Mouse (Mus musculus) C2C12 (cell line): Measurements from ENCODE around the gene Sufu. TPM values are rescaled to one million over a fixed set of nuclear protein-coding genes. Genes with fewer than 3 reads are reported as not detected.

Source experiments
- H3K27me3 ChIP-seq: one replicate; pipeline ENCODE4 v1.6.1; 2011; ENCODE audit not compliant: control insufficient read depth, insufficient read depth, insufficient read length
- H3K36me3 ChIP-seq: one replicate; pipeline ENCODE4 v1.6.1; 2011; ENCODE audit not compliant: control insufficient read depth, insufficient read depth
- H3K4me3 ChIP-seq: one replicate; pipeline ENCODE4 v1.5.1; 2011; ENCODE audit warnings: mild to moderate bottlenecking, control low read depth; ENCODE audit not compliant: poor library complexity, insufficient read depth, severe bottlenecking
- H3K79me2 ChIP-seq: one replicate; pipeline ENCODE4 v1.6.1; 2011; ENCODE audit not compliant: control insufficient read depth, insufficient read depth
- H3K79me3 ChIP-seq: one replicate; pipeline ENCODE4 v1.6.1; 2011; ENCODE audit warnings: low read depth, control low read depth
- H3ac ChIP-seq: one replicate; pipeline ENCODE3; 2011; ENCODE audit warnings: low read depth; ENCODE audit not compliant: control insufficient read depth, insufficient read length
- CEBPB ChIP-seq: IDR thresholded peaks from one replicate; pipeline ENCODE4 v1.6.1; 2011; ENCODE audit warnings: low read depth, mild to moderate bottlenecking, control low read depth, moderate library complexity
- CTCF ChIP-seq: IDR thresholded peaks from one replicate; pipeline ENCODE4 v1.5.1; 2011; ENCODE audit not compliant: control insufficient read depth, insufficient read depth, insufficient read length
- FOSL1 ChIP-seq: IDR thresholded peaks from one replicate; pipeline ENCODE4 v1.8.0; 2011; ENCODE audit warnings: mild to moderate bottlenecking, low read length; ENCODE audit not compliant: poor library complexity, insufficient read depth, severe bottlenecking
- MAX ChIP-seq: IDR thresholded peaks from one replicate; pipeline ENCODE4 v1.6.1; 2011; ENCODE audit warnings: mild to moderate bottlenecking, control low read depth
- MYOD1 ChIP-seq: IDR thresholded peaks from one replicate; pipeline ENCODE4 v1.6.1; 2011; ENCODE audit warnings: low read depth; ENCODE audit not compliant: control insufficient read depth, insufficient read length
- MYOG ChIP-seq: IDR thresholded peaks from one replicate; pipeline ENCODE4 v1.6.1; 2011; ENCODE audit not compliant: control insufficient read depth, insufficient read length; ENCODE audit errors: extremely low read depth
- USF1 ChIP-seq: IDR thresholded peaks from one replicate; pipeline ENCODE4 v1.6.1; 2011; ENCODE audit warnings: low read depth, mild to moderate bottlenecking, control low read depth, moderate library complexity
- polyA plus RNA-seq: library from polyadenylated mRNA; unstranded; fragments of >200 nt; fragmentation: generic; extraction: Trizol; gene quantifications from one replicate; pipeline ENCODE4 v1.2.1, GENCODE M21; 2012; ENCODE audit warnings: missing spikeins

The Sufu gene
- polyA plus RNA-seq, 1 experiment = 17.8 TPM

DNA sequence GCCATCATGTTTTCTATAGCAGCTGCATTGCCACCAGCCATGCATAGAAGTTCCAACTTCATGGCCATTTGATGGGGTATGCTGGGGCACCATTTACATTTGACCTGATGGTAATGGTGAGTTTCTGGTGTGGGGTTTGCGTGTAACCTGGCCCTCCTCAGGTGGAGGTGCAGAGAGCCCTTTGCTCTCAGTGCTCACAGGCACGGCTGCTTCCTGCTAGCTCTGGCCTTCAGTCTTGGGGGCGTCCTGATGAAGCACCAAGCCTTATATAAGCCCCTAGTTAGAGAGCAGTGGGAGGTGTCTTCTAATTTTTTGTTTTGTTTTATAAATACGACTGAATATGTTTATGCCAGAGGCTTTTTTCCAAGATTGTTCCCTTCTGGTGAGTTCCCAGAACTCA, 21.4 kb downstream of the Sufu start:
- H3K27me3 ChIP-seq = no peaks in the 10 kb centered on the region
- peaks cover 99% of the 10 kb centered on the region for H3K79me2 ChIP-seq
- H3K36me3 ChIP-seq = no peaks in the 10 kb centered on the region
- peaks cover 36% of the 10 kb centered on the region for H3K79me3 ChIP-seq
- no peak overlapping the region for H3ac ChIP-seq
- no peak overlapping the region for H3K4me3 ChIP-seq
- no peak for TF ChIP-seq MAX
- no peak for TF ChIP-seq MYOD1
- no peak for TF ChIP-seq CTCF
- TF ChIP-seq FOSL1 = no peak
- TF ChIP-seq MYOG = no peak
- no peak for TF ChIP-seq USF1
- no peak for TF ChIP-seq CEBPB

DNA sequence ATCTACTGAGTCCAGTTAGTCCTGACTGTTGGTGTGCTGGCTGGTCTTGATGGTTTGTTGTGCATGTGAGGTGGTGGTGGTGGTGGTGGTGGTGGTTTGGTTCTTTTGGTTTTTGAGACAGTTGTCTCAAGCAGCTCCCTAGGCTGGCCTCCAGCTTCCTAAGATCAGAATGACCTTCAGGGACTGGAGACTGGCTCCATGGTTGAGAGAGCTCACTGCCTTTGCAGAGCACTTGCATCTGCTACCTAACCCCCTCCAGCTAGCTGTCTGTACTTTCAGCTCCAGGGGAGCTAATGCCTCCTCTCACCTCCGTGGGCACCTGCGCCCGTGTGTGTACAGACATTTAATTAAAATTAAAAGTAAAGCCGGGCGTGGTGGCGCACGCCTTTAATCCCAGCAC, 23.7 kb downstream of the Sufu start:
- Histone ChIP-seq H3K27me3 (no peaks in the 10 kb centered on the region), H3K79me2 (peaks cover 91% of the 10 kb centered on the region), H3K79me3 (peaks cover 33% of the 10 kb centered on the region), H3K4me3 (no peak overlapping the region), H3ac (no peak overlapping the region), H3K36me3 (peaks cover 4% of the 10 kb centered on the region)
- TF ChIP-seq CTCF (no peak), MYOD1 (no peak), MAX (no peak)

DNA sequence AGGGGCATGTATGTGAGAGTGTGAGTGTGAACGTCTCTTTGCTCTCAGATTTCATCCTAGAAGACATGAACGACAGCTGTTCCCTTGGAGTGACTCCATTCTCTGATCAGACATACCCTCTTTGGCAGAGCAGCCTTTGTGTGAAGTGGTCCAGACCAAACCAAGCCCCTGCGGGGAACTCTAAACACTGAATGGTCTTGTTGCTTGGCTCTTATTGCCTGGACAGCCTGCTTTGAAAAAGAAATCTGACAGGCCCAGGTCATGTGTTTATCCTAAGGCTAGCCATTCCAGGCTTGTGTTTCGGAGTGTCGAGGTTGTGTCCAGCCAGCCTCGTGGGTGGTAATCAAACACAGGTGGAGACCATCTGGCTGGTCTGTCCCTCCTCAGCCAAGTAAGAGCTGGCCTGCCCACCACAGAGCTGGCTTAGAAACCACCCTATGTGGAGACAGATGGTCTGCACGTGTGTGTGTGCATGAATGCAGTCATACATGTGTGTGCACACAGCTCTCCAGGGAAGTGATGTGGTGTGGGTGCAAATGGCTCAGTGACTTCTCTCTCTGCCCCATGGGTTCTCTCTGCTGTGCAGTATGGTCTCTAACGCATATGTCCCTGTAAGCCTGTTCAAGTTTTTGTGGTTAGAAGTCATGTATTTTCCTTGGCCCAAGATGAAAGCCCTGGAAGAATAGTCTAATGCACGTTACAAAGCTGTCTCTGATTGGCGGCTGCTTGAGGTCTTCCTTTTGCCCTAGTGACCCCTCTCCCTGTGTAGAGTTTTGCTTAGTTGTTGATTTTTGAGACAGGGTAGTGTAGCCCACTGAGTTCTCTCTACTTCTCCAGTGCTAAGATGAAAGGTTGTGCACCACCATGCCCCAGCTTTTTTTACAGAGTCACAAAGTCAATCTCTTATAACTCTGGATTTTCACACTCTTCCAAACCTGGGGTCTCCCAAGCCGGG, 26.0 kb downstream of the Sufu start:
- H3K79me2 ChIP-seq = peaks cover 69% of the 10 kb centered on the region
- H3K27me3 ChIP-seq = no peaks in the 10 kb centered on the region
- no peak overlapping the region for H3K4me3 ChIP-seq
- TF ChIP-seq CTCF = no peak
- TF ChIP-seq MAX = no peak
- TF ChIP-seq FOSL1 = no peak
- TF ChIP-seq USF1 = no peak
- no peak for TF ChIP-seq MYOD1
- TF ChIP-seq CEBPB = no peak
- no peak for TF ChIP-seq MYOG
- H3K79me3 ChIP-seq = peaks cover 18% of the 10 kb centered on the region
- H3ac ChIP-seq = no peak overlapping the region
- H3K36me3 ChIP-seq = peaks cover 7% of the 10 kb centered on the region

GRCm38 (mm10) chr19:46425266-46425665, 28.6 kb downstream of the Sufu start:
- TF ChIP-seq FOSL1 (no peak), CTCF (no peak), CEBPB (no peak), USF1 (no peak), MAX (no peak), MYOD1 (no peak), MYOG (no peak)
- Histone ChIP-seq H3K27me3 (no peaks in the 10 kb centered on the region), H3K79me2 (peaks cover 44% of the 10 kb centered on the region), H3K79me3 (peaks cover 16% of the 10 kb centered on the region), H3K4me3 (no peak overlapping the region), H3K36me3 (peaks cover 7% of the 10 kb centered on the region), H3ac (no peak overlapping the region)

DNA sequence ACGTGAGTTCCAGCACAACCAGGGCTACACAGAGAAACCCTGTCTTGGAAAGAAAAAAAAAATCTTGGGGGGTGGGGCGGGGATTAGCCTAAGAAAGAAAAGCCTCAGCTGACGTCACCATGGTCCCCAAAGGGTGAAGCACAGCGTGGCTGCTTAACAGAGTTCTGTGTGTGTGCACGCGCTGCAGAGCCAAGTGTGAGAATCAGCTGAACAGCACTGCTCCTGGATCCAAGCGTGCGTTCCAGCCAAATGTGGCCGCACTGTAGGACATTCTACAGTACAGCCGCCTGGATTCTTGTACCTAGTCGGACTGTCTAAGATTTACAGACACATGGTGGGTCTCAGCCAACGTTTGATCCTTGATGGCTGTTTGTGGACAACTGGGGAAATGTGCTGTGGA, 29.8 kb downstream of the Sufu start:
- peaks cover 32% of the 10 kb centered on the region for H3K79me2 ChIP-seq
- H3K36me3 ChIP-seq = peaks cover 7% of the 10 kb centered on the region
- H3K4me3 ChIP-seq = no peak overlapping the region
- H3K79me3 ChIP-seq = peaks cover 10% of the 10 kb centered on the region
- H3ac ChIP-seq = no peak overlapping the region
- no peaks in the 10 kb centered on the region for H3K27me3 ChIP-seq
- TF ChIP-seq MYOG (no peak), CEBPB (no peak)

DNA sequence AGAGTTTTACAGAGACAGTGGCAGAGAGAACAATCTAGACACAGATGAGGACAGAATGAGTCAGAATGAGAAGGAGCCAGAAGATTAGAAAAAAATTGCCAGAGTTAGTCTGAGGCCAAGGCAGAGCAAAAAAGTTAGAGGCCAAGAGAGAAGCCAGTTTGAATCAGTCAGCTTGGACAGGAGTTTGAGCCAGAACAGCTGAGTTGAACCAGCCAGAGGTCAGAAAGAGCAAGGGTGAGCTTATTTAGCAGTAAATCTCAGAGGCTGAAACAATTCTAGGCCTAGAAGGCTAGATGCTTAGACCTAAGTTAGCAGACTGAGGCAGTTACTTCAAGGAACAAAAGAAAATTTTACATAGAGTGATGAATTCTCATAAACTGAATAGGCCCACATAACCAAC, 32.6 kb downstream of the Sufu start:
- H3K27me3 ChIP-seq = no peaks in the 10 kb centered on the region
- peaks cover 7% of the 10 kb centered on the region for H3K36me3 ChIP-seq
- H3ac ChIP-seq = no peak overlapping the region
- no peak overlapping the region for H3K4me3 ChIP-seq
- H3K79me3 ChIP-seq = peaks cover 7% of the 10 kb centered on the region
- TF ChIP-seq FOSL1 = no peak
- no peak for TF ChIP-seq CTCF
- no peak for TF ChIP-seq MYOG
- TF ChIP-seq CEBPB = no peak
- no peak for TF ChIP-seq MAX
- TF ChIP-seq USF1 = no peak
- no peak for TF ChIP-seq MYOD1
- H3K79me2 ChIP-seq = peaks cover 17% of the 10 kb centered on the region
